Comparison of ENCODE assay signal across 8 mouse cellular contexts in the genomic region with DNA sequence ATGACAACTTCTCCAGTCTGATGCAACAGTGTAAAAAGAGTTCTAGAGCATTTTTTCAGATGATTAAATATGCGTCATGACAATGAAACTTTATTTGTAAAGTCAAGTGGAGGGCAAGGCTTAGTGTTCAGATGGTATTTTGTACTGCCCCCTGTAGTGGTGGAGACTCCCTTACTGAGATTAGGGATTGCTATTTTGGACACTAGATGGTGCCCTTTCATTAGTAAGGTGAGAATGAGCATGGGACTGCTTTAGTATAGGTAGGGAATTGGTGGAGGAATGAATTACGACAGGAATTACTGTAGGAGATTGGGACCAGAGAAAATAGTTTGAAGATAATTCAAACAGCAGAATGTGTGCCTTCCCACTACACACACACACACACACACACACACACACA.
A peak's percentile ranks its signal among the peaks of the same experiment; 100 is the strongest.
DNase-seq lines count a peak whose midpoint lies in the region; ATAC-seq and TF ChIP-seq lines count a peak whose summit lies in the region.

No protein-coding gene starts in this region.

- H3K9ac ChIP-seq in neural tube, embryonic 12.5 days, result no peak overlapping the region
- H3K9ac ChIP-seq in forebrain, embryonic 14.5 days (ENCODE audit: low read length), result no peak overlapping the region
- no peak overlapping the region for H3K9ac ChIP-seq in neural tube, embryonic 13.5 days

- H3K27me3 ChIP-seq in neural tube, embryonic 12.5 days (replicated peaks), result no peaks in the 10 kb centered on the region
- no peaks in the 10 kb centered on the region for H3K27me3 ChIP-seq in forebrain, embryonic 14.5 days (replicated peaks; ENCODE audit: control insufficient read depth, insufficient read depth, low read length)
- no peaks in the 10 kb centered on the region for H3K27me3 ChIP-seq in neural tube, embryonic 13.5 days

- no peak overlapping the region for H3K4me2 ChIP-seq in neural tube, embryonic 12.5 days (replicated peaks)
- no peak overlapping the region for H3K4me2 ChIP-seq in forebrain, embryonic 14.5 days (ENCODE audit: low read length)
- no peak overlapping the region for H3K4me2 ChIP-seq in neural tube, embryonic 13.5 days

- no peak for DNase-seq in gastrocnemius, adult 2 months
- DNase-seq in gastrocnemius, postnatal 36 days, result no peak
- no peak for DNase-seq in neural tube, embryonic 10.5 days (ENCODE audit: extremely low spot score, low spot score)
- peak; percentile 74 for DNase-seq in forebrain, embryonic 14.5 days (ENCODE audit: low spot score)
- DNase-seq in urinary bladder, adult 18-20 months (ENCODE audit: low spot score in 2 of 2), result no peak
- no peak for DNase-seq in spleen, postnatal 10 days (ENCODE audit: low spot score in 2 of 2)

- H3K27ac ChIP-seq in gastrocnemius, adult 2 months, result no peak overlapping the region
- no peak overlapping the region for H3K27ac ChIP-seq in neural tube, embryonic 12.5 days
- no peak overlapping the region for H3K27ac ChIP-seq in forebrain, embryonic 14.5 days (ENCODE audit: low read depth, low read length)
- H3K27ac ChIP-seq in neural tube, embryonic 13.5 days (replicated peaks), result no peak overlapping the region

- H3K9me3 ChIP-seq in neural tube, embryonic 12.5 days, result no peaks in the 10 kb centered on the region
- no peaks in the 10 kb centered on the region for H3K9me3 ChIP-seq in forebrain, embryonic 14.5 days (replicated peaks; ENCODE audit: control insufficient read depth, low read length)
- no peaks in the 10 kb centered on the region for H3K9me3 ChIP-seq in neural tube, embryonic 13.5 days

- peak; percentile 58 for TF ChIP-seq CTCF in gastrocnemius, adult 2 months (IDR thresholded peaks at IDR 0.05)

- WGBS in neural tube, embryonic 12.5 days, result 48% methylated on average over 2 of the region's 2 CpGs
- 24% methylated on average over 2 of the region's 2 CpGs for WGBS in forebrain, embryonic 14.5 days
- WGBS in neural tube, embryonic 13.5 days, result 38% methylated on average over 2 of the region's 2 CpGs

- no peaks in the 10 kb centered on the region for H3K36me3 ChIP-seq in neural tube, embryonic 12.5 days
- no peaks in the 10 kb centered on the region for H3K36me3 ChIP-seq in forebrain, embryonic 14.5 days (ENCODE audit: control insufficient read depth, insufficient read depth, low read length)
- H3K36me3 ChIP-seq in neural tube, embryonic 13.5 days, result no peaks in the 10 kb centered on the region

- no peaks in the 10 kb centered on the region for H3K4me1 ChIP-seq in neural tube, embryonic 12.5 days
- no peaks in the 10 kb centered on the region for H3K4me1 ChIP-seq in forebrain, embryonic 14.5 days (ENCODE audit: control insufficient read depth, insufficient read depth, low read length)
- H3K4me1 ChIP-seq in neural tube, embryonic 13.5 days (replicated peaks), result no peaks in the 10 kb centered on the region

- ATAC-seq in neural tube, embryonic 12.5 days (ENCODE audit: low FRiP score, low read depth), result peak; percentile 65; the same call in 1 of the 2 replicates
- peak; percentile 68; the same call in 1 of the 2 replicates for ATAC-seq in forebrain, embryonic 14.5 days
- ATAC-seq in neural tube, embryonic 13.5 days (ENCODE audit: low read depth), result 0 out of 2 replicates have a peak, but pooled peaks have one; percentile 75

- intact Hi-C loops in gastrocnemius, adult 2 months (cut with DNase I), result no loop called here
- intact Hi-C loops in gastrocnemius, postnatal 36 days (cut with DNase I), result no loop called here

- no peak overlapping the region for H3K4me3 ChIP-seq in gastrocnemius, adult 2 months
- no peak overlapping the region for H3K4me3 ChIP-seq in neural tube, embryonic 12.5 days
- no peak overlapping the region for H3K4me3 ChIP-seq in forebrain, embryonic 14.5 days (ENCODE audit: low read depth, low read length)
- H3K4me3 ChIP-seq in neural tube, embryonic 13.5 days, result no peak overlapping the region
